Mouse (Mus musculus) mouse trophoblast stem cell (cell line): ENCODE measurements around the gene Map3k6.

Source experiments
- in situ Hi-C, 2 experiments: fragments of 300-500 bp; cut with MseI, MboI; formaldehyde crosslinking; loops; 2 replicates in 1 of 2; 3 replicates in 1 of 2; pipeline ENCODE4 v1.15.1; 2025

Gene Map3k6

DNA sequence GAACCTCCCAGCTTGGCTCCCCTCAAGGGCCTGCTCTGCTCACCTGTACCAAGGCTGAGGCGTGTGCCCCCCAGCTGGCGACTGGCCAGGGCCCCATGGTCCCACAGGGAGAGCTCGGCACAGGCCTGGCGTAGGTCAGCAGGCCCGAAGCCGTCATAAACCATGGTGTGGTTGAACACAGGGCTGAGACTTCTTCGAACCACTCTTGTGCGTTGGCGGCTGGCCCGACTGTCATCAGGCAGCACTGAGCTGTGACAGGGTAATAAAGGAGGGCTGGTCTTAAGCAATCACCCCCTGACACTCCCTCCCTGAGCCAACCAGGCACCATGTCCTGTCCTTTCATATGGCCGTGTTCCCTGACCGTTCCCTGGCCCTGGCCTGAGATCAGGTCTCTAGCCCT is 12.8 kb downstream of the Map3k6 start:
- in situ Hi-C loops: no loop called here

GRCm38 (mm10) chr4:133255392-133255791 is 14.8 kb downstream of the Map3k6 start:
- in situ Hi-C loops: no loop called here

DNA sequence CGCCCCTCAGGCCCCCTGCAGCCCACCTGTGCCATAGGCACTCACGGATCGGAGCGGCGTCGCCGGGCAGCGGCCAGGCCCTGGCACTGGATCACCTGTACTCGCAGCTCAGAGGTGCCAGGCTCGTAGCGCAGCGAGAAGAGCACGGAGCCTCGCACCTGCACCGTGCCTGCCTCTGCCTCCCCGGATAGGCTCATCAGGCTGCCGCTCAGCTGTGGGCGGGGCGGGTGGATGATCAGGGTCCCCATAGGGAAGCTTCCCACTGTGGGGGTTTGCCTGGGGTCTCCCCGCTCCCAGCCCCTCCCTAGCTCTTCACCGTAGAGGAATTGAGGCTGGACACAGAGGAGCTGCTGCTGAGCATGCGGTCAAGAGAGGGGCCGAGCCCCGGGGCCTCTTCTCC is 16.2 kb downstream of the Map3k6 start:
- in situ Hi-C loops: no loop called here

- in situ Hi-C loops: no loop called here
Measured at GRCm38 (mm10) chr4:133257230-133257629, 16.6 kb downstream of the Map3k6 start.

DNA sequence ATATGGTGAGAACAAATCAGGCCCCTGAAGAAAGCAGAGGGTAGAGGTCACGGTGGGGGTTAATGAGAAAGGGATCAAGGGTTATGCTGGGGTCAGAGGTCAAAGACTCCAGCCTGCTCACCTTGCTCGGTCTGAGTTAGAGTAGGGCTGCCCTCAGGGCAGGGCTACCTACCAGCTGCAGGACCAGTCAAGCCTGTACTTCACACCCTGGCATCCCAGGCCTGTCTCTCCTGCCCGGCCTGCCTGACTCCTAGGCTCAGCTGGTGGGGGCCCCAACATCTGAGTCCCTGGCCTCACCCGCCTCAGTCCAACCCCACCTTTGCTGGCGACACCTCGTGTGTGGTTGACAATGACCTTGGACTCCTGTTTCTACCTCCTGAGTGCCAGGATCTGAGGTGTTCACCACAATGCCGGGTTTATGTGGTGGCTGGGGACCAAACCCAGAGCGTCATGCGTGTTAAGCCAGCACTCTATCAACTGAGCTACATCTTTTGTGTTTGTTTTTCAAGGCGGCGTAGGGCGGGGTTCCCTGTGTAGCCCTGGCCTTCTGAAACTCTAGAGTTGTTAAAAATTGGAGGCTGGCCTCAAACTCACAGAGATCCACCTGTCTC is 17.3 kb downstream of the Map3k6 start:
- in situ Hi-C loops: no loop called here

- in situ Hi-C loops: no loop called here
Measured at GRCm38 (mm10) chr4:133261641-133262374, 21.2 kb downstream of the Map3k6 start.

DNA sequence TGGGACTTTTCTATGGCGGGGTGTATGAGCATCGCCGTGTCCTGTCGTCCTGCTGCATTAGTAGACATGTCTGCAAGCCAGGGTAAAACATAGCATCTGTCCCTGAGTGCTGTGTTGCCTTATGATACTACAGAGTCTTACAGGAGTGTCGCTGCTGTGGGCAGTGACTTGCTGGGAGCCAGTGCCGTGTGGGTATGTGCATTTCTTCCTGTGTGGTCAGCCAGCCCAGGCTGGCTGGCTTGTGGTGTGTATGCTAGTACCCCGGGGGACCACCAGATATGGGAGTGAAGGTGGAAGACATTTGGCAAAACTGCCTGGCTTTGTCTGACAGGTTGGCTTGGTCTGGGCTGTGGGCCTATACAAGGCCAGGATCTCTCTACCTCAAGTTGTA is 21.8 kb downstream of the Map3k6 start:
- in situ Hi-C loops: no loop called here

GRCm38 (mm10) chr4:133262882-133263281 is 22.3 kb downstream of the Map3k6 start, which contains the start of gene Sytl1:
TSS of gene Sytl1 (minus strand) at chr4:133263113.
- in situ Hi-C loops: no loop called here

- in situ Hi-C loops: no loop called here
Measured at GRCm38 (mm10) chr4:133263756-133264155, 23.1 kb downstream of the Map3k6 start.

- in situ Hi-C loops: no loop called here
Measured at GRCm38 (mm10) chr4:133264559-133264958, 23.9 kb downstream of the Map3k6 start.

DNA sequence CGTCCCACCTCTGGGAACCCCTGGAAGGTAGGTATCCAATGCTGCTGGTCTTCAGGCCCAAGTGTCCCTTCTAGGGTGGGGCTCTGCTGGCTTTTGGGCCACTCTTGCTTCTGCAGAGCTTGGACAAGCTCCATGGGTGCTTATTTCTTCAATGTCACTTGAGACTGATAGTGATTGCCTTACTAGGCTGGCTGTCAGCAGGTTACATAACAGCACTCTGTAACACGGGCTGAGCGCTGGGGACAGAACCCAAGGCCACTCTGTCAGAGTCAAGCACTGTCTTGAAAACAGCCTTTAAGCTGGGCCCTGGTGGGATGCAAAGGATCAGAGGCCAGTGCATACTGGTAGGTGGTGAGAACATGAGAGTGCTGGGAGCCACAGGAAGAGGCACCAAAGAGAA is 24.7 kb downstream of the Map3k6 start:
- in situ Hi-C loops: no loop called here

DNA sequence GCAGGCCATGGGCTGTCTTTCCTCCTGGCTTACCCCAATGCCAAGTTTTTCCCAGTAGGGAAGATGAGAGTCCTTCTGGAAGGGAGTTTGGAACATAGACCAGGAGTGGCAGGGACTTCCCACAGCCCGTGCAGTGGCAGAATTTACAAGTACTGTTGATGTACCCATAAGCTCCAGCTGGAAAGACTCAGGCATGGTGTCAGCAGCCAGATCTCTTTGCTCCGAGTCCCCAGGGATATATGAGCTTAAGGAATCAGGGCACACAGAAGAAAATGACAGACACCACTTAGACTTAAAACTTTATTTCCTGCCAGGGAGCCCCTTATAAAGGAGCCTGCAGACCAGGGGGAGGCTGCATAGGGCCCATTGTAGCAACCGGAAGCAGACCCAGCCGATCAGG is 25.1 kb downstream of the Map3k6 start:
- in situ Hi-C loops: no loop called here

GRCm38 (mm10) chr4:133266248-133266880 is 25.7 kb downstream of the Map3k6 start:
- in situ Hi-C loops: no loop called here

- in situ Hi-C loops: no loop called here
Measured at GRCm38 (mm10) chr4:133268931-133269330, 28.3 kb downstream of the Map3k6 start.

- in situ Hi-C loops: no loop called here
Measured at GRCm38 (mm10) chr4:133269596-133269995, 29.0 kb downstream of the Map3k6 start.

DNA sequence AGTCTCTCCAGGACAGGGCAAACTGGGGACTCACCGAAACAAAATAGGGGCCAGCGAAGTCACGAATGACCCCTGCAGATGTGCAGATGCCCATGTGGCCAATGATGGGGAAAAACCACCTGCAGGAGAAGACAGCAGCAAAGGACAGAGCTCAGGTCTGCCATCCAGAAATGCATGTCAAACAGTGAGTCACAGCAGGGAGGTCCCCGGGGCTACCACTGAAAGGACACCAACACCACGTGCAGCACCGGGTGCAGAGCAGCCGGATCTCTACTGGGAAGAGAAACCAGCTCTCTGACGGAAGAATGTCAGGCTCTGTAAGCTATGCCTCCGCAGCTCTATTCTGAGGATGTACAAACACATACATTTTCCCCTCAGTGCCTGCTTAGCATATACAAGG is 30.3 kb downstream of the Map3k6 start:
- in situ Hi-C loops: no loop called here

DNA sequence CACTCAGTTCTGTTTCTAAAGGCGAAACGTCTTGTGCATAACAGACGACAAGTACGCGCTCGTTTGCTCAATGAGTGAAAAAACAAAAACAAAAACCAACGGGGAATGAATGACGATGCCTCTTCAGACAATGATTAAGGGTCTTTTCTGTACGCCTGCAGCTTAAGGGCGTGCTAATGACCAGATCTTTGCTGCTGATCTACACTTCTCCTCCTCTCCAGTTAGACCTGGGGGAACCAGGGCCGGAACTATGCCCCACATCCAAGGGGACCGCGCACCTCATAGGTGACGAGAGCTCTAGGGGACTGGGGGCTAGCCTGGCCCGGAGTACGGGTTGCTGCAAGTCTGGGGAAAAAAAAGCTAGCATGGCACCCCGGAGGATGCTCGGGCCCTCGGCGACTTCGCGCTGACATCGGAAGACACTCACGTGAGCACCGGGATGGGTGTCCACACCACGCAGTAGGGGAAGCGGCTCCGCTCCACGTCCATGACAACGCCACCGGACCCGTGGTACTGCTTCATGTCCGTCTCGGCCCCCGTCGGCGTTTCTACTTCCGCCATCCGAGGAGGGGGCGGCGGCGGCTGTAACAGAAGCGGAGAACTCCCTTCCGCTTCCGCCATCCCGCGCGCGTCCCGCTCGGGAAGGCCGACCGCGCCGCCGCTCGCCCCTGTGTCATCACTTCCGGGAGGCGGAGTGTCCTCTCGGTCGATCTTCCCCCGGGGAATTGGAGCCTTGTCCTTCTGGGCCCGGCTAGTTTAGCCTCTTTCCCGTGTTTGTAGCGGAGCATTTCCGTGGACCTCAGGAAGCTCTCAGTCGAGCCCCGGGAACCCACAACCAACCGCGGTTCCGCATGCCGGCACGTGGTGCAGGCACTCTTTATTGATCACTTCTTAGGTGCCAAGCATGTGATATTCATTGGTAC is 36.7 kb downstream of the Map3k6 start, which contains the start of gene Tmem222:
Gene Tmem222 (minus strand): TSS at position 689 of the 923 bp plus-strand sequence.
- in situ Hi-C loops: no loop called here

GRCm38 (mm10) chr4:133278067-133278466 is 37.4 kb downstream of the Map3k6 start:
- in situ Hi-C loops: no loop called here

GRCm38 (mm10) chr4:133278482-133278881 is 37.9 kb downstream of the Map3k6 start:
- in situ Hi-C loops: no loop called here

GRCm38 (mm10) chr4:133281513-133281912 is 40.9 kb downstream of the Map3k6 start:
- in situ Hi-C loops: no loop called here

GRCm38 (mm10) chr4:133281951-133282481 is 41.4 kb downstream of the Map3k6 start:
- in situ Hi-C loops: no loop called here
